Mouse (Mus musculus) liver, adult 2 months (tissue): ENCODE measurements around the gene Gadd45g.

Experiments used
- CTCF ChIP-seq: fragments of 200-500 bp; IDR thresholded peaks from 2 replicates; pipeline ENCODE4 v1.5.1; 2011; ENCODE audit warnings: low read depth, low read length, control low read depth
- POLR2A ChIP-seq: fragments of 200-500 bp; IDR thresholded peaks from 2 replicates; pipeline ENCODE4 v1.6.1; 2011; ENCODE audit warnings: low read length, control low read depth; ENCODE audit not compliant: insufficient read depth; ENCODE audit errors: extremely low read depth

GRCm38 (mm10) chr13:51799735-51800522, 46.5 kb upstream of the Gadd45g start:
- no peak for TF ChIP-seq POLR2A
- TF ChIP-seq CTCF, result no peak
